Mouse (Mus musculus): ENCODE measurements around the gene Apbb2. TPM values are rescaled to one million over a fixed set of nuclear protein-coding genes. Genes with fewer than 3 reads are reported as not detected.

Gene Apbb2
- polyA plus RNA-seq, 1 experiment from 2014 or later = 27.8 TPM

- Histone ChIP-seq H3K27ac (replicated peaks; ENCODE audit: low read depth, low read length) (no peak overlapping the region), H3K9me3 (replicated peaks; ENCODE audit: control insufficient read depth, low read length) (no peaks in the 10 kb centered on the region), H3K36me3 (replicated peaks; ENCODE audit: control insufficient read depth, insufficient read depth, low read depth, low read length) (no peaks in the 10 kb centered on the region), H3K4me3 (ENCODE audit: low read depth, low read length) (no peak overlapping the region), H3K4me1 (ENCODE audit: control insufficient read depth, insufficient read depth, low read length) (no peaks in the 10 kb centered on the region; the same call in 1 of the 2 replicates), H3K27me3 (ENCODE audit: control insufficient read depth, insufficient read depth, low read length) (no peaks in the 10 kb centered on the region), H3K4me2 (ENCODE audit: low read depth, low read length) (no peak overlapping the region), H3K9ac (replicated peaks; ENCODE audit: low read length) (no peak overlapping the region)
- DNase-seq (ENCODE audit: low spot score) = no peak
- ATAC-seq (replicated peaks; ENCODE audit: insufficient number of reproducible peaks, low FRiP score, low TSS enrichment, low read depth) = no peak
Measured at GRCm38 (mm10) chr5:66513412-66513811, 105.2 kb downstream of the Apbb2 start.

GRCm38 (mm10) chr5:66512519-66512918, 106.1 kb downstream of the Apbb2 start:
- no peak overlapping the region for H3K4me2 ChIP-seq (ENCODE audit: low read depth, low read length)
- no peaks in the 10 kb centered on the region for H3K27me3 ChIP-seq (ENCODE audit: control insufficient read depth, insufficient read depth, low read length)
- DNase-seq (ENCODE audit: low spot score) (no peak), ATAC-seq (replicated peaks; ENCODE audit: insufficient number of reproducible peaks, low FRiP score, low TSS enrichment, low read depth) (no peak)
- H3K9me3 ChIP-seq (replicated peaks; ENCODE audit: control insufficient read depth, low read length) = no peaks in the 10 kb centered on the region
- H3K4me1 ChIP-seq (ENCODE audit: control insufficient read depth, insufficient read depth, low read length) = no peaks in the 10 kb centered on the region
- no peak overlapping the region for H3K4me3 ChIP-seq (ENCODE audit: low read depth, low read length)
- WGBS = 91% methylated on average over 7 of the region's 7 CpGs
- no peak overlapping the region for H3K9ac ChIP-seq (replicated peaks; ENCODE audit: low read length)
- no peak overlapping the region for H3K27ac ChIP-seq (replicated peaks; ENCODE audit: low read depth, low read length)
- no peaks in the 10 kb centered on the region for H3K36me3 ChIP-seq (replicated peaks; ENCODE audit: control insufficient read depth, insufficient read depth, low read depth, low read length)

- 80% methylated on average over 5 of the region's 7 CpGs for WGBS
- ATAC-seq (replicated peaks; ENCODE audit: insufficient number of reproducible peaks, low FRiP score, low TSS enrichment, low read depth) (no peak), DNase-seq (ENCODE audit: low spot score) (no peak)
Measured at GRCm38 (mm10) chr5:66510716-66511115, 107.9 kb downstream of the Apbb2 start.

GRCm38 (mm10) chr5:66509151-66509550, 109.4 kb downstream of the Apbb2 start:
- H3K9ac ChIP-seq (replicated peaks; ENCODE audit: low read length) = no peak overlapping the region
- 80% methylated on average over 5 of the region's 5 CpGs for WGBS

More at GRCm38 (mm10) chr5:66510716-66511115, 107.9 kb downstream of the Apbb2 start:
- Histone ChIP-seq H3K27me3 (ENCODE audit: control insufficient read depth, insufficient read depth, low read length) (no peaks in the 10 kb centered on the region), H3K4me2 (ENCODE audit: low read depth, low read length) (no peak overlapping the region), H3K9ac (replicated peaks; ENCODE audit: low read length) (no peak overlapping the region), H3K27ac (replicated peaks; ENCODE audit: low read depth, low read length) (no peak overlapping the region), H3K36me3 (replicated peaks; ENCODE audit: control insufficient read depth, insufficient read depth, low read depth, low read length) (no peaks in the 10 kb centered on the region), H3K4me1 (ENCODE audit: control insufficient read depth, insufficient read depth, low read length) (no peaks in the 10 kb centered on the region), H3K4me3 (ENCODE audit: low read depth, low read length) (no peak overlapping the region), H3K9me3 (replicated peaks; ENCODE audit: control insufficient read depth, low read length) (no peaks in the 10 kb centered on the region)

GRCm38 (mm10) chr5:66505578-66505977, 113.0 kb downstream of the Apbb2 start:
- Histone ChIP-seq H3K27me3 (ENCODE audit: control insufficient read depth, insufficient read depth, low read length) (no peaks in the 10 kb centered on the region), H3K9ac (replicated peaks; ENCODE audit: low read length) (no peak overlapping the region), H3K27ac (replicated peaks; ENCODE audit: low read depth, low read length) (no peak overlapping the region), H3K4me2 (ENCODE audit: low read depth, low read length) (no peak overlapping the region), H3K9me3 (replicated peaks; ENCODE audit: control insufficient read depth, low read length) (no peaks in the 10 kb centered on the region), H3K36me3 (replicated peaks; ENCODE audit: control insufficient read depth, insufficient read depth, low read depth, low read length) (no peaks in the 10 kb centered on the region), H3K4me3 (ENCODE audit: low read depth, low read length) (no peak overlapping the region), H3K4me1 (ENCODE audit: control insufficient read depth, insufficient read depth, low read length) (no peaks in the 10 kb centered on the region; the same call in 1 of the 2 replicates)
- DNase-seq (ENCODE audit: low spot score) = no peak
- no peak for ATAC-seq (replicated peaks; ENCODE audit: insufficient number of reproducible peaks, low FRiP score, low TSS enrichment, low read depth)
- 82% methylated on average over 3 of the region's 3 CpGs for WGBS

More at GRCm38 (mm10) chr5:66509151-66509550, 109.4 kb downstream of the Apbb2 start:
- Histone ChIP-seq H3K27me3 (ENCODE audit: control insufficient read depth, insufficient read depth, low read length) (no peaks in the 10 kb centered on the region), H3K36me3 (replicated peaks; ENCODE audit: control insufficient read depth, insufficient read depth, low read depth, low read length) (no peaks in the 10 kb centered on the region), H3K4me1 (ENCODE audit: control insufficient read depth, insufficient read depth, low read length) (no peaks in the 10 kb centered on the region; the same call in 1 of the 2 replicates), H3K4me2 (ENCODE audit: low read depth, low read length) (no peak overlapping the region), H3K27ac (replicated peaks; ENCODE audit: low read depth, low read length) (no peak overlapping the region), H3K9me3 (replicated peaks; ENCODE audit: control insufficient read depth, low read length) (no peaks in the 10 kb centered on the region), H3K4me3 (ENCODE audit: low read depth, low read length) (no peak overlapping the region)
- DNase-seq (ENCODE audit: low spot score) (no peak), ATAC-seq (replicated peaks; ENCODE audit: insufficient number of reproducible peaks, low FRiP score, low TSS enrichment, low read depth) (no peak)

- ATAC-seq (replicated peaks; ENCODE audit: insufficient number of reproducible peaks, low FRiP score, low TSS enrichment, low read depth) = no peak
- 69% methylated on average over 1 of the region's 1 CpGs for WGBS
Measured at GRCm38 (mm10) chr5:66505071-66505470, 113.5 kb downstream of the Apbb2 start.

GRCm38 (mm10) chr5:66504434-66504747, 114.2 kb downstream of the Apbb2 start:
- Histone ChIP-seq H3K9ac (replicated peaks; ENCODE audit: low read length) (no peak overlapping the region), H3K4me1 (ENCODE audit: control insufficient read depth, insufficient read depth, low read length) (no peaks in the 10 kb centered on the region; the same call in 1 of the 2 replicates), H3K4me3 (ENCODE audit: low read depth, low read length) (no peak overlapping the region), H3K27ac (replicated peaks; ENCODE audit: low read depth, low read length) (no peak overlapping the region), H3K9me3 (replicated peaks; ENCODE audit: control insufficient read depth, low read length) (no peaks in the 10 kb centered on the region), H3K36me3 (replicated peaks; ENCODE audit: control insufficient read depth, insufficient read depth, low read depth, low read length) (no peaks in the 10 kb centered on the region), H3K27me3 (ENCODE audit: control insufficient read depth, insufficient read depth, low read length) (no peaks in the 10 kb centered on the region), H3K4me2 (ENCODE audit: low read depth, low read length) (no peak overlapping the region)
- 75% methylated on average over 6 of the region's 6 CpGs for WGBS
- DNase-seq (ENCODE audit: low spot score) (no peak), ATAC-seq (replicated peaks; ENCODE audit: insufficient number of reproducible peaks, low FRiP score, low TSS enrichment, low read depth) (no peak)

More at GRCm38 (mm10) chr5:66505071-66505470, 113.5 kb downstream of the Apbb2 start:
- Histone ChIP-seq H3K27ac (replicated peaks; ENCODE audit: low read depth, low read length) (no peak overlapping the region), H3K4me3 (ENCODE audit: low read depth, low read length) (no peak overlapping the region), H3K36me3 (replicated peaks; ENCODE audit: control insufficient read depth, insufficient read depth, low read depth, low read length) (no peaks in the 10 kb centered on the region), H3K4me1 (ENCODE audit: control insufficient read depth, insufficient read depth, low read length) (no peaks in the 10 kb centered on the region; the same call in 1 of the 2 replicates), H3K27me3 (ENCODE audit: control insufficient read depth, insufficient read depth, low read length) (no peaks in the 10 kb centered on the region), H3K9me3 (replicated peaks; ENCODE audit: control insufficient read depth, low read length) (no peaks in the 10 kb centered on the region), H3K4me2 (ENCODE audit: low read depth, low read length) (no peak overlapping the region), H3K9ac (replicated peaks; ENCODE audit: low read length) (no peak overlapping the region)
- no peak for DNase-seq (ENCODE audit: low spot score)

- no peak overlapping the region for H3K4me3 ChIP-seq (ENCODE audit: low read depth, low read length)
- no peak overlapping the region for H3K27ac ChIP-seq (replicated peaks; ENCODE audit: low read depth, low read length)
- no peak overlapping the region for H3K4me2 ChIP-seq (ENCODE audit: low read depth, low read length)
- no peak for DNase-seq (ENCODE audit: low spot score)
- H3K4me1 ChIP-seq (ENCODE audit: control insufficient read depth, insufficient read depth, low read length) = no peaks in the 10 kb centered on the region; the same call in 1 of the 2 replicates
- no peaks in the 10 kb centered on the region for H3K9me3 ChIP-seq (replicated peaks; ENCODE audit: control insufficient read depth, low read length)
- WGBS = 42% methylated on average over 17 of the region's 17 CpGs
- no peaks in the 10 kb centered on the region for H3K27me3 ChIP-seq (ENCODE audit: control insufficient read depth, insufficient read depth, low read length)
- H3K9ac ChIP-seq (replicated peaks; ENCODE audit: low read length) = no peak overlapping the region
- ATAC-seq (replicated peaks; ENCODE audit: insufficient number of reproducible peaks, low FRiP score, low TSS enrichment, low read depth) = no peak
- no peaks in the 10 kb centered on the region for H3K36me3 ChIP-seq (replicated peaks; ENCODE audit: control insufficient read depth, insufficient read depth, low read depth, low read length)
Measured at GRCm38 (mm10) chr5:66503557-66504433, 114.8 kb downstream of the Apbb2 start.
